Mouse (Mus musculus): ENCODE measurements around the gene C1s1.
"Not testable (repeated sequence)": the region's sequence is repeated elsewhere in the genome, so short reads cannot be mapped to it uniquely, and the experiment has no call there.

Gene C1s1

GRCm38 (mm10) chr6:124542284-124542683 is at the start of gene C1s1:
TSS of gene C1s1 (minus strand) at chr6:124542359.
- peak; percentile 55 to 87 for DNase-seq (ENCODE audit: inconsistent age in 2 of 2, low spot score in 1 of 2)

- peak; percentile 66 to 89 for DNase-seq (ENCODE audit: inconsistent age in 2 of 2, low spot score in 1 of 2)
Measured at GRCm38 (mm10) chr6:124588771-124589170, 46.6 kb upstream of the C1s1 start.

DNA sequence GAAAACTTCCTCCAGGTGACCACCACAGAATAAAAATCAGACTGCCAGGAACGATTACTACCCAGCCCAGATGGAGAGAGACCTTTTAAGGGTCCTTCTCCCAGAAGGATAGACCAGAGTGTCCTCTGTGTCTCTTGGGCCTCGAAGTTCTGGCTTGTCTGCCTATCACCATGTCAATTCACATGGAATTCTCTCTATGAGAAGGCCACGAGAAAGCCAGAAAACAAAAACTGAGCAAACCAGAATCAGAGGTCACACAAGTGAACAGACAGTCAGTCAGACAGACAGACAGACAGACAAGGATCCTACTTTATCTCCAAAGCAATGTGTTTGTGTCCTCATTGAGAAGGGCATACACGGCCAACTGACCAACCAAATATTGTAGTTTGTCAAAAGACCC is 44.1 kb upstream of the C1s1 start:
- DNase-seq (ENCODE audit: inconsistent age in 2 of 2, low spot score in 1 of 2), result peak in 1 of 2 experiments; percentile 74

GRCm38 (mm10) chr6:124585761-124586160 is 43.6 kb upstream of the C1s1 start:
- DNase-seq (ENCODE audit: inconsistent age in 2 of 2, low spot score in 1 of 2), result peak; percentile 93 to 96

- DNase-seq (ENCODE audit: inconsistent age in 2 of 2, low spot score in 1 of 2), result peak; percentile 44 to 80
Measured at GRCm38 (mm10) chr6:124584935-124585334, 42.8 kb upstream of the C1s1 start.

GRCm38 (mm10) chr6:124582231-124582630 is 40.1 kb upstream of the C1s1 start:
- peak; percentile 61 to 80 for DNase-seq (ENCODE audit: inconsistent age in 2 of 2, low spot score in 1 of 2)

DNA sequence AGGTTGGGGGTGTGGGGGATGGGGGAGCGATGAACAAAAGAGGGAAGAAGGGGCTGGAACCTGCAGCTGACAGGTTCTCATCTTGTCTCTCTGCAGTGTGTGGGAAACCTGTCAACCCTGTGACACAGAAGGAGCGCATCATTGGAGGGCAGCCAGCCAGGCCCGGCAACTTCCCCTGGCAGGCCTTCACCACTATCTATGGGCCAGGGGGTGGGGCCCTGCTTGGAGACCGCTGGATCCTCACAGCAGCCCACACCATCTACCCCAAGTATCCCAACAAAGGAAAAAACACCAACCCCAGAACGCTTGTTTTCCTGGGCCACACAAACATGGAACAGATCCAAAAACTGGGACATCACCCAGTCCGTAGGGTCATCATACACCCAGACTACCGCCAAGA is 38.0 kb upstream of the C1s1 start:
- peak; percentile 56 to 82 for DNase-seq (ENCODE audit: inconsistent age in 2 of 2, low spot score in 1 of 2)

DNA sequence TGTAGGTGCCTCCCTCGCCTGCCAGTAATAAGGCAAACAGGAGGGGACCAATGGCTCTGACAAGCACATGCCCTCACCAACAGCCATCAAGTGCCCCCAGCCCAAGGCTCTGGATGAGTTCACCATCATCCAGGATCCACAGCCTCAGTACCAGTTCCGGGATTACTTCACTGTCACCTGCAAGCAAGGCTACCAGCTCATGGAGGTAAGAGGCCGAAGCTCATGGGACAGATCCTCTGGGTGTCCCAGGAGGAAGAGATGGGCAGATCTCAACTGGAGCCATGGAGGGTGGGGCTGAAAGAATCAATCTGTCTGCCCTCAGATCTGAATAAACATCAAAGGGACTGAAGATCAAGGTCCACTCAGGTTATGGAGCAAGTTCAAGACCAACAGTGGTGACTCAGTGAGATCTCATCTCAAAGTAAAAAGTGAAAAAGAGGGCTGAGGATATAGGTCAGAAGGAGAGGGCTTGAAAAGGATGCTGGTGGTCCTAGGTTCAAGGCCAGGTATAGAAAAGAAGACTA is 33.1 kb upstream of the C1s1 start:
- peak; percentile 15 to 56 for DNase-seq (ENCODE audit: inconsistent age in 2 of 2, low spot score in 1 of 2)

GRCm38 (mm10) chr6:124570026-124570425 is 27.9 kb upstream of the C1s1 start, which contains the start of gene C1rb:
TSS of gene C1rb (plus strand) at chr6:124570294.
- DNase-seq (ENCODE audit: inconsistent age in 2 of 2, low spot score in 1 of 2), result peak; percentile 73 to 94

DNA sequence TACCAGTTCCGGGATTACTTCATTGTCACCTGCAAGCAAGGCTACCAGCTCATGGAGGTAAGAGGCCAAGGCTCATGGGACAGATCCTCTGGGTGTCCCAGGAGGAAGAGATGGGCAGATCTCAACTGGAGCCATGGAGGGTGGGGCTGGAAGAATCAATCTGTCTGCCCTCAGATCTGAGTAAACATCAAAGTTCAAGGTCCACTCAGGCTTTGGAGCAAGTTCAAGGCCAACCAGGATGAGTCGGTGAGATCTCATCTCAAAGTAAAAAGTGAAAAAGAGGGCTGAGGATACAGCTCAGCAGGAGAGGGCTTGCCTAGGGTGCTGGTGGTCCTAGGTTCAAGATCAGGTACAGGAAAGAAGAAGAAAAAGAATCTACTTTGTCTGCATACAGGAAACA is 19.5 kb upstream of the C1s1 start:
- DNase-seq (ENCODE audit: inconsistent age in 2 of 2, low spot score in 1 of 2), result peak; percentile 47 to 76

DNA sequence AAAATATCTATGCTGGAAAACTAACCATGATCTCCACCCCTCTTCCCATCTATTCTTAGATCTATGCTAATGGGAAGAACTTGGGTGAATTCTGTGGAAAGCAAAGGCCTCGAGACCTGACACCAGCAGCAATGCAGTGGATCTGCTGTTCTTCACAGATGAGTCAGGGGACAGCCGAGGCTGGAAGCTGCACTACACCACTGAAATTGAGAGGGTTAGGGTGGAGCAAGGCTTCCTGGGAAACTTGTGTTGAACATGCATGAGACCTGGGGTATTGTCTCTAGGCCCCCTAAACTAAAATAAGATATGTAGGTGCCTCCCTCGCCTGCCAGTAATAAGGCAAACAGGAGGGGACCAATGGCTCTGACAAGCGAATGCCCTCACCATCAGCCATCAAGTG is 19.0 kb upstream of the C1s1 start:
- not testable (repeated sequence) for DNase-seq (ENCODE audit: inconsistent age in 2 of 2, low spot score in 1 of 2)

DNA sequence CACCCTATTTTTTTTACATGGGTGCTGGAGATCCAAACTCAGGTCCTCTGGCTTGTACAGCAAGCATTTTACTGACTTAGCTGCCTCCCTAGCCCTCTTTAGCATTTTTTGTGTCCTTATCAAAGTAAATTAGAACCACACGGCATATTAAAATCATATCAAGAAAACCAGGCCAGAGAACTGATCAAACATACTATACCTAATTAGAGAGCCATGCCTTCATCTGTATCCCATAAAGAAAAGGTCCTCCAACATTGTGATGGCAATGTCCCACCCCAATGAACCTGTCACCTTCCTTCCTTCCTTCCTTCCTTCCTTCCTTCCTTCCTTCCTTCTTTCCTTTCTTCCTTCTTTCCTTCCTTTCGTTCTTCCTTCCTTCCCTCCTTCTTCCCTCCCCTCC is 13.8 kb upstream of the C1s1 start:
- not testable (repeated sequence) for DNase-seq (ENCODE audit: inconsistent age in 2 of 2, low spot score in 1 of 2)

DNA sequence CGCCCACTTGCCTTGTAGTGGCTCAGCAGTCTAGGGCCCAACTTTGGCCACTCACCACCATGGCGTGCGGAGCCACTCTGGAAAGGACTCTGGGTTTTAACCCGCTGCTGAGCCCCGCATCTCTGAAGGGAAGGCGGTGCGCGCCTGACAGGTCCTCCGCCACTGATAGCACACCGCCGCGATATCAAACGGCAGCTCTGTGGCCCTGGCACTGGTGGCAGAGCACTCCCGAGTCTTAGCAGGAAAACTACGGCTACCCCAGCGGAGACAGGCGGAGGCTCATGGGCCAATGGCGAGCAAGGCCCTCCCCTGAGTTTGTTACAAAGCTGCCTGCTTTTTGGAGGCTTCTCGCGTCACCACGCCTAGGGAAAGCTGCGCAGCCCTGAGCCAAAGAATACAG is 10.6 kb upstream of the C1s1 start:
- no peak for DNase-seq (ENCODE audit: inconsistent age in 2 of 2, low spot score in 1 of 2)

- DNase-seq (ENCODE audit: inconsistent age in 2 of 2, low spot score in 1 of 2), result no peak
Measured at GRCm38 (mm10) chr6:124549023-124549550, 6.9 kb upstream of the C1s1 start.

DNA sequence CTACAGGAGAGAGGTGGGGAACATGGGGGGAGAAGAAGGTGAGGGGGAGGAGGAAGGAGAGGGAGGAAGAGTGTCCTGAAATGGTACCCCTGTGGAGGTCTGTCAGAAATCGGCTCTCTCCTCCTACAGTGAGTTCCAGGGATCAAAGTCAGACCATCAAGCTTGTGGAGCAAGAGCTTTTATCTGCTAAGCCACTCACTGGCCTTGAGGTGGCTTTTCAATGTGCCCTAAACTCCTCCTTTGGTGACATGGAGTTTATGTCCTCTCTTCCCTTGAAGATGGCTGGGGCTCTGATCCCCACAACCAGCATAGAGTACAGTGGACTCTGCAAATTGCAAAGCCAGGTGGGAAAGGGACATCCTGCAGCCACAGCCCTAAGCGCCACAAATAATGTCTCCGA is 5.8 kb upstream of the C1s1 start:
- DNase-seq (ENCODE audit: inconsistent age in 2 of 2, low spot score in 1 of 2), result not testable (repeated sequence)

DNA sequence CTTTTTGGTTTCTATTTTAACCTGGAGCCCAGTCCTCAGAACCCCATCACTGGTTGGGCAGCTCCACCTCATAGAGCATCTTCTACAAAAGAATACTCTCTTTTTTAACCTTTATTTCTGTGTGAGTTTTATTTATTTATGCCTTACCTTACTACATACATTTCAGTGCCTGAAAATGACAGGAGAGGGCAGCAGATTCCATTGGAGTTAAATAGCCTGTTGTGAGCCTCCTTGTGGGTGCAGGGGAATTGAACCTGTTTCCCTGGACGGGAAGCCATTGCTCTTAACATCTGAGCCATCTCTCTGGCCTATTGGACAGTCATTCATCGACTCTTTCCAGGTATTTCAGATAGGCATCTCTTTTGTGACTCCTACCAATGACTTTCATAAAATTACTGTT is 3.3 kb upstream of the C1s1 start:
- peak in 1 of 2 experiments; percentile 42 for DNase-seq (ENCODE audit: inconsistent age in 2 of 2, low spot score in 1 of 2)

GRCm38 (mm10) chr6:124544466-124544865 is 2.3 kb upstream of the C1s1 start:
- DNase-seq (ENCODE audit: inconsistent age in 2 of 2, low spot score in 1 of 2), result peak; percentile 26 to 55

- DNase-seq (ENCODE audit: inconsistent age in 2 of 2, low spot score in 1 of 2), result not testable (repeated sequence)
Measured at GRCm38 (mm10) chr6:124541176-124541575, 983 bp downstream of the C1s1 start.

GRCm38 (mm10) chr6:124536125-124536829 is 5.9 kb downstream of the C1s1 start:
- not testable (repeated sequence) for DNase-seq (ENCODE audit: inconsistent age in 2 of 2, low spot score in 1 of 2)

GRCm38 (mm10) chr6:124531077-124531476 is 11.1 kb downstream of the C1s1 start:
- no peak for DNase-seq (ENCODE audit: inconsistent age in 2 of 2, low spot score in 1 of 2)

DNA sequence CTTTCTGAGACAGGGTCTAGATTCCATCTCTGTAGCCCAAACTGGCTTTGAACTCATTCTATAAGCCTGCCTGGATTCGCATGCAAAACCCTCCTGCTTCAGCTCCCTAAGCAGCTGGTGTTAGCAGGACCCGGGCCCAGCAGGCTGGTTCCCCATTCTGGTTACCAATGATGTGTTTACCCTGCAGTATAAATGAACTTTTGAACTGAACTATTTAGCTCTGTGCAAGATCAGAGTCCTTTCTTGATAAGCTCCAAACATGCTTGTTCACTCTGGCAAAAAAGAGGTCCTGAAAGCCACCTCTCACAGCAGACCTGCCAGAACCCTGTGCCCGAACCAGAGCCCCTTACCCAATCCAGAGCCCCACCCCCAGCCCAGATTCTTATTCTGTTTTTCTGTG is 14.3 kb downstream of the C1s1 start:
- DNase-seq (ENCODE audit: inconsistent age in 2 of 2, low spot score in 1 of 2), result no peak

DNA sequence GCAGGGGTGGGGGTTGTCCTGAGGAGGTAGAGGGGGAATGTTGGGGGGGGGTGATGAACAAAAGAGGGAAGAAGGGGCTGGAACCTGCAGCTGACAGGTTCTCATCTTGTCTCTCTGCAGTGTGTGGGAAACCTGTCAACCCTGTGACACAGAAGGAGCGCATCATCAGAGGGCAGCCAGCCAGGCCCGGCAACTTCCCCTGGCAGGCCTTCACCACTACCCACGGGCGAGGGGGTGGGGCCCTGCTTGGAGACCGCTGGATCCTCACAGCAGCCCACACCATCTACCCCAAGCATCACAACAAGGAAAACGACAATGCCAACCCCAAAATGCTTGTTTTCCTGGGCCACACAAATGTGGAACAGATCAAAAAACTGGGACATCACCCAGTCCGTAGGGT is 20.1 kb downstream of the C1s1 start:
- DNase-seq (ENCODE audit: inconsistent age in 2 of 2, low spot score in 1 of 2), result peak in 1 of 2 experiments; percentile 55
